ENCODE assay signal across 9 mouse cellular contexts in genomic region chr6:57859043-57860042, GRCm38 (mm10). TPM values are rescaled to one million over a fixed set of nuclear protein-coding genes. Genes with fewer than 3 reads are reported as not detected.
DNase-seq lines count a peak whose midpoint lies in the region; ATAC-seq and TF ChIP-seq lines count a peak whose summit lies in the region.
"Had no signal": no experiment of that assay in that cellular context is flagged by ENCODE, and none has a peak within 500 bp of the region (broad histone marks: within the 10 kb centered on the region; RNA-seq: fewer than 3 reads in every experiment).

No protein-coding gene starts in this region.

- H3K79me3 ChIP-seq in C2C12 (ENCODE audit: low read depth), result no peaks in the 10 kb centered on the region

- H3K27me3 ChIP-seq in C2C12 (ENCODE audit: control insufficient read depth, insufficient read depth, insufficient read length), result no peaks in the 10 kb centered on the region
- no peaks in the 10 kb centered on the region for H3K27me3 ChIP-seq in embryonic facial prominence, embryonic 11.5 days (ENCODE audit: control insufficient read depth, insufficient read depth, low read length)
- H3K27me3 ChIP-seq in lung, postnatal 0 days (replicated peaks; ENCODE audit: insufficient read depth, low read length), result no peaks in the 10 kb centered on the region

- H3K4me3 ChIP-seq in C2C12 (ENCODE audit: insufficient read depth, poor library complexity, severe bottlenecking), result no peak overlapping the region
- H3K4me3 ChIP-seq in embryonic facial prominence, embryonic 11.5 days (ENCODE audit: low read depth, low read length), result no peak overlapping the region
- H3K4me3 ChIP-seq in lung, postnatal 0 days (ENCODE audit: low read depth, low read length), result no peak overlapping the region

- peak; percentile 76 for DNase-seq in NIH3T3 (ENCODE audit: low read depth)
- peak; percentile 69 for DNase-seq in embryonic facial prominence, embryonic 11.5 days (ENCODE audit: low spot score)
- DNase-seq in heart, postnatal 14 days, result peak; percentile 7 to 43
- peak; percentile 23 for DNase-seq in layer of hippocampus, adult 11-12 months (ENCODE audit: low spot score)
- DNase-seq in lung, postnatal 0 days (ENCODE audit: low spot score), result peak; percentile 67
- peak; percentile 79 for DNase-seq in retina, postnatal 1 day
- no peak for DNase-seq in ovary, postnatal 36 days (ENCODE audit: low spot score)

- peak; percentile 83 for ATAC-seq in embryonic facial prominence, embryonic 11.5 days (replicated peaks; ENCODE audit: insufficient number of reproducible peaks, low FRiP score, low TSS enrichment, low read depth)
- ATAC-seq in lung, postnatal 0 days, result peak; percentile 52

- TF ChIP-seq CTCF in C2C12 (IDR thresholded peaks at IDR 0.05; ENCODE audit: control insufficient read depth, insufficient read depth, insufficient read length), result peak; percentile 35
- peak; percentile 91 for TF ChIP-seq CTCF in lung, postnatal 0 days (IDR thresholded peaks at IDR 0.05)

- no peaks in the 10 kb centered on the region for H3K79me2 ChIP-seq in C2C12 (ENCODE audit: control insufficient read depth, insufficient read depth)

- no peak overlapping the region for H3K9ac ChIP-seq in embryonic facial prominence, embryonic 11.5 days (replicated peaks; ENCODE audit: low read length)
- no peak overlapping the region for H3K9ac ChIP-seq in lung, postnatal 0 days (replicated peaks; ENCODE audit: low read depth)

- H3K27ac ChIP-seq in embryonic facial prominence, embryonic 11.5 days (replicated peaks; ENCODE audit: low read depth, low read length), result no peak overlapping the region
- H3K27ac ChIP-seq in lung, postnatal 0 days (ENCODE audit: low read length), result no peak overlapping the region

- TF ChIP-seq EP300 in lung, postnatal 0 days (IDR thresholded peaks at IDR 0.05), result no peak

- WGBS in embryonic facial prominence, embryonic 11.5 days, result 58% methylated on average over 6 of the region's 6 CpGs
- WGBS in lung, postnatal 0 days, result 53% methylated on average over 6 of the region's 6 CpGs

- H3K36me3 ChIP-seq in C2C12 (ENCODE audit: control insufficient read depth, insufficient read depth), result no peaks in the 10 kb centered on the region
- no peaks in the 10 kb centered on the region for H3K36me3 ChIP-seq in embryonic facial prominence, embryonic 11.5 days (replicated peaks; ENCODE audit: control insufficient read depth, insufficient read depth, low read depth, low read length)
- H3K36me3 ChIP-seq in lung, postnatal 0 days (ENCODE audit: insufficient read depth, low read length), result no peaks in the 10 kb centered on the region

- no peaks in the 10 kb centered on the region for H3K9me3 ChIP-seq in embryonic facial prominence, embryonic 11.5 days (replicated peaks; ENCODE audit: control insufficient read depth, low read length)
- H3K9me3 ChIP-seq in lung, postnatal 0 days (ENCODE audit: low read length), result no peaks in the 10 kb centered on the region

- intact Hi-C loops in heart, postnatal 14 days (cut with DNase I), result loop anchor here (2.0 kb wide), 1 partner anchor 253 kb away; no protein-coding TSS in a partner anchor

- H3K4me2 ChIP-seq in embryonic facial prominence, embryonic 11.5 days (ENCODE audit: low read depth, low read length), result no peak overlapping the region
- H3K4me2 ChIP-seq in lung, postnatal 0 days (replicated peaks; ENCODE audit: low read depth, low read length), result no peak overlapping the region

- no peaks in the 10 kb centered on the region for H3K4me1 ChIP-seq in embryonic facial prominence, embryonic 11.5 days (ENCODE audit: control insufficient read depth, insufficient read depth, low read length)
- H3K4me1 ChIP-seq in lung, postnatal 0 days (ENCODE audit: insufficient read depth, low read depth, low read length), result no peaks in the 10 kb centered on the region

- H3ac ChIP-seq in C2C12 (ENCODE audit: control insufficient read depth, insufficient read length, low read depth), result no peak overlapping the region

TF ChIP-seq in C2C12, 6 proteins besides CTCF, POLR2A, EP300 and RAD21:
- no peak for TF ChIP-seq FOSL1 (IDR thresholded peaks at IDR 0.05; ENCODE audit: insufficient read depth, low read length, poor library complexity, severe bottlenecking)
- TF ChIP-seq CEBPB (IDR thresholded peaks at IDR 0.05; ENCODE audit: low read depth), result no peak
- no peak for TF ChIP-seq USF1 (IDR thresholded peaks at IDR 0.05; ENCODE audit: low read depth)
- no peak for TF ChIP-seq MYOG (IDR thresholded peaks at IDR 0.05; ENCODE audit: control insufficient read depth, extremely low read depth, insufficient read length)
- TF ChIP-seq MYOD1 (IDR thresholded peaks at IDR 0.05; ENCODE audit: control insufficient read depth, insufficient read length, low read depth), result no peak
- no peak for TF ChIP-seq MAX (IDR thresholded peaks at IDR 0.05)

RNA-seq across cellular contexts. Expression of gene Vmn1r21, which starts 9.2 kb away (rescaled TPM):
- polyA plus RNA-seq in C2C12 (2012; fragmentation: generic; extraction: Trizol), result not detected
- polyA plus RNA-seq in embryonic facial prominence, embryonic 11.5 days (2014; fragmentation: Nextera tagmentation; extraction: Ambion mirVana), result not detected in 2 replicates
- not detected for total RNA-seq in heart, postnatal 14 days (2021)
- polyA plus RNA-seq in lung, postnatal 0 days (2015; fragmentation: Nextera tagmentation; extraction: Ambion mirVana), result not detected in 2 replicates
- total RNA-seq: heart, postnatal 36 days had no signal

RNA-seq across cellular contexts. Expression of gene Vopp1, which starts 34.4 kb away (rescaled TPM):
- 15.2 TPM for polyA plus RNA-seq in C2C12 (2012; fragmentation: generic; extraction: Trizol)
- polyA plus RNA-seq in embryonic facial prominence, embryonic 11.5 days (2014; fragmentation: Nextera tagmentation; extraction: Ambion mirVana), result 55.8 and 60.8 TPM in 2 replicates
- total RNA-seq in heart, postnatal 14 days (2021), result 10 to 100 TPM; 19.5 to 22.7 TPM
- polyA plus RNA-seq in lung, postnatal 0 days (2015; fragmentation: Nextera tagmentation; extraction: Ambion mirVana), result 15.9 and 17.6 TPM in 2 replicates

RNA-seq across cellular contexts. Expression of gene Vmn1r22, which starts 48.5 kb away (rescaled TPM):
- polyA plus RNA-seq in C2C12 (2012; fragmentation: generic; extraction: Trizol), result not detected
- polyA plus RNA-seq in embryonic facial prominence, embryonic 11.5 days (2014; fragmentation: Nextera tagmentation; extraction: Ambion mirVana), result not detected in 2 replicates
- total RNA-seq in heart, postnatal 14 days (2021), result not detected
- not detected in 2 replicates for polyA plus RNA-seq in lung, postnatal 0 days (2015; fragmentation: Nextera tagmentation; extraction: Ambion mirVana)
- total RNA-seq: heart, postnatal 36 days had no signal
